Mouse (Mus musculus) CH12.LX (cell line): ENCODE measurements around the gene Smad6.

ENCODE experiments used
- EP300 ChIP-seq: IDR thresholded peaks from 2 replicates; pipeline ENCODE4 v1.6.1; 2011; ENCODE audit warnings: low read length, improper control_type of control experiment
- MAX ChIP-seq: IDR thresholded peaks from 2 replicates; pipeline ENCODE4 v1.6.1; 2011; ENCODE audit warnings: low read length, improper control_type of control experiment
- POLR2A ChIP-seq: IDR thresholded peaks from 2 replicates; pipeline ENCODE4 v1.6.1; 2011; ENCODE audit warnings: low read depth, mild to moderate bottlenecking, improper control_type of control experiment, low read length
- ZC3H11A ChIP-seq: IDR thresholded peaks from 2 replicates; pipeline ENCODE4 v1.6.1; 2012; ENCODE audit warnings: low read depth, mild to moderate bottlenecking, inconsistent platforms, low read length, improper control_type of control experiment

DNA sequence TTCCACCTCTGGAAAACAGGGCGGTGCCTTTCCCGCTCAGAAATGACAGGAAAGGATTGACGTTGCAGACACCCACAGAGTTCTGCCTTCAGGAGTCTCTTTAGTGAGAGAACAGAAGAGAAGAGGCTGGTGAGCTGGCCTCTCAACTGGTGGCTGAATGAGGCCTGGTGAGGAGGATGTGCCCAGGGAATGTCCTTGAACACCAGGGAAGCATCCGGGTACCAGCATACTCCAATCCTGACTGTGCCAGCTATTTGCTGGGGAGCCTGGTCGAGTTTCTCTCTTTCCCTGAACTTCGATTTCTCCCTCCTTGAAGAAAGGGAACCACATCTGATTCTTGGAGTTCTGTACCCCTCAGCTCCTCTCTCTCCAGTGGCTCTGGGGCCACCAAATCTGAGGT, 105.4 kb downstream of the Smad6 start:
- TF ChIP-seq POLR2A (no peak), ZC3H11A (no peak), EP300 (no peak), MAX (no peak)
